Mouse (Mus musculus) megakaryocyte, adult 5-6 weeks (primary cell): ENCODE results near the gene Tmem135. TPM values are rescaled to one million over a fixed set of nuclear protein-coding genes. Genes with fewer than 3 reads are reported as not detected.
A peak's percentile ranks its signal among the peaks of the same experiment; 100 is the strongest.

Experiments
- ATAC-seq: 2 replicates; pipeline ENCODE4 v1.8.0; 2016; ENCODE audit warnings: mild to moderate bottlenecking, inconsistent platforms; ENCODE audit not compliant: poor library complexity, severe bottlenecking
- total RNA-seq, 2 experiments: library from RNA; stranded (forward) in 1 of 2; stranded (reverse) in 1 of 2; fragments of 153-499, 151-499 nt in 1 of 2; fragments of 221-1000, 200-1000 nt in 1 of 2; gene quantifications; 2 replicates each; pipeline versions ENCODE4 v1.2.3 to v1.2.4; 2015 to 2017

Gene Tmem135
- total RNA-seq (2015) (29.9 and 31.6 TPM in 2 replicates), total RNA-seq (2017) (18.7 and 26.5 TPM in 2 replicates)

DNA sequence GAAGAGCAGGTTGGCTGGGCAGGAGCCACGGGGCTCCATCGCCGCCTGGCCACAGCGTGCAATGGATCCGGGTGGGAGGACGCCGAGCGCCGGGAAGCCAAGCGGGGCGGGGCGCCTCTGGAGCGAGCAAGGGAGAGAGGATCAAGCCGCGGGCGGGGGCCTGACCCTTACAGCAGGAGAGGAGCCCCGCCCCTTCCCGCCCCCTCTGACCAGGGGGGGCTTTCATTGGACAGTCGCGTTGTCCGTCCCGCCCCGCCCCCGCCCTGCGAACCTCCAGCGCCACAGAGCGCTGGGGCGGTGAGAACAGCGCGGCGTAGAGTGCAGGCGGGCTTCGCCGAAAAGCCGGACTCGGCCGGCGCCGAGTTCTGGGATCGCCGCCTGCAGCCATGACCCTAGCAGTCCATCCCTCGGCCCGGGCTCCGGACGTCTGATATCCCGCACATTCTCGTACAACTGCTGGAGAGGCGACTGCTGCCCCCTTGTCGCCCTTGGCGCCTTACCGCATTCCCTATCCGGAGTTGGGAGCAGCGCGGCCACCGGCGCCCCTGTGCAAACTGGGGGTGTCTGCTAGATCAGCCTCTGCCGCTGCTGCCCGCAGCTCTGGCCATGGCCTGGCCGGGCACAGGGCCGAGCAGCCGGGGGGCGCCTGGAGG is at the start of gene Tmem135, which contains the start of gene Fzd4:
TSS of gene Tmem135 (minus strand) at position 142 of the 653 bp plus-strand sequence.
TSS of gene Fzd4 (plus strand) at position 275 of the 653 bp plus-strand sequence.
- ATAC-seq: peak; percentile 79

DNA sequence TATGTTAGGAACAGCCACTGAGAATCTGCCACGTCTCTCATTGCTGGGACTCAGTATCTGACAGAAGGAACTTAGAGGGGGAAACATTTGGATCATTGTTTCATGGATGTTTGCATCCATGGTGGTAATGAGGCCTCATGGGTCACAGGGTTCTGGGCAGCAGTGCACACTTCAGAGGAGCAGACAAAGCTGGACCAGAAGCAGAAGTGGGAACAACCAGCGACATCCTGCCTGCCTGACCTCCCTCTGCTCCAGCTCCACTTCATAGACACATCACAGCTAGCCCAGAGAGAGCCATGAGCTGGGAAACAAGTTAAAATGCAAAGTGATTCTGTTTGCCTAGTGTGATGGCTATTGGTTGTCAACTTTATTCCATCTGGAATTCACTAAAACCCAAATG is 46.3 kb upstream of the Tmem135 start:
- peak; percentile 66 for ATAC-seq

DNA sequence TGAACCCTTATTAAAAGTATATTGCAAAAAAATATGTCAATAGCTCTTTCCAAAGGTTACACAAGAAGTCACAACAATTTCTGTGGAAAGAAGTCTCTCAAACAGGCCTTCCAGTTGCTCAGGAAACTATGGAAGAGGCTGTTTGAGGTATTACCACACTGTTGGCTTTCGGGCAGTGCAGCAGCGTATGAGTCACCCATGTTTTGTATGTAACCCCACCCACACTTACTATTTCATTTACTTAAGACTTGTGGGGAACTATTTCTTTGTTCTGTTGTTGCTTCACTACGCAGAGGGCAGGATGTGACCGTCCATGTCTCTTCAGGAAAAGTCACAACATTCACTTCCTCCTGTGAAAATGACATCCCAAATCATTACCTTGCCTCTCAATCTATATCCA is 41.1 kb upstream of the Tmem135 start:
- ATAC-seq: peak; percentile 90

DNA sequence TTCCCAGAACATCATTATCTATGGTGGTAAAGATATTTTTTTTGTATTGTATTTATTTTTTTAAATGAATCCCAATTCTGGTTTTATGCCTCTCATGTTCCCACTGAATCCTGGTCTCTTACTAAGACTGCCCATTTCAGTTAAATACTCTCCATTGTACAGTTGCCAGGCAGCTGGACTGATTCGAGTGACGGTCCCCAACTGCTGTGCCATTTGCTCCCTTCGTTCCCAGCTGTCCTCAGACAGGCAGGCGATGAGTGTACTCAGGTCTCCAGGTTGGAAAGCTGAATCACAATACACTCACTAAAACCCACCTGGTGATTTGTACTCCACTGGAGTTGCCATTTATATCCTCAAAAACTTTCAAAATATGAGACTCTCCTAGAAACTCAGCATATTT is 38.2 kb upstream of the Tmem135 start:
- ATAC-seq: no peak

DNA sequence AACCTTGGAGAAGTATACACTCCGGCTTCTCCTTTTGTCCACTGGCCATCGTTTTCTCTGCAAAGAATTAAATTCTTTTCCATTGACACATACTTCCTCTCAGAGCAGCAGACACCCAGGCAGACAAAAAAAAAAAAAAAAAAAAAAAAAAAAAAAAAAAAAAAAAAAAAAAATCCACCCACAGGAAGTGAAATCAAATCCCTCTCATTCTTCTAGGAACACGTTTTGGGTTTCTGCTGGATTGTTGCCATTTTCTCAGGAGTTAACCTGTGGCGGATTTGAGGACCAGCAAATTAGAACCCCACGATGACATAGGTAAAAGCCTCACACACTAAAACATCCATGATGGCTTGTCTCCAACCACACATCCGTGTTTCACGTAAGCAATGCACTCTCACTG is 37.3 kb upstream of the Tmem135 start:
- ATAC-seq: peak; percentile 30

DNA sequence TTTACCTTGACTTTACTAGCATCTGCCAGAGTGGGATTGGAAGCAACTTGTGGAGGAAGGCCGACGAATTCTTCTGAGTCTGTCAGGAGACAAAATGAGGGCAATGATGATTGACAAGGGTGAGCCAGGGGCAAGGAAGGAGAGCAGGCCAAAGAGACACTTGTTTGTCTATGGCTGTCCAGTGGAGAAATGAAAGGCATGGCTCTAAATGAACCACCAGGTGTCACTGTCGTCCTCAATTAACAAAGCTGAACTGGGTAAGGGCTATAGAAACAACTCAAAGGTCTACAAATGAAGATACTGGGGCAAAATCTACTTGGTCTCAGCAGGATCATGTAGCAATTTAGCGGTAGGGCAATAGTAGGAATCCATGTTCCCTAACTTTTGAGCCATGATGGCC is 33.6 kb upstream of the Tmem135 start:
- peak; percentile 74 for ATAC-seq

DNA sequence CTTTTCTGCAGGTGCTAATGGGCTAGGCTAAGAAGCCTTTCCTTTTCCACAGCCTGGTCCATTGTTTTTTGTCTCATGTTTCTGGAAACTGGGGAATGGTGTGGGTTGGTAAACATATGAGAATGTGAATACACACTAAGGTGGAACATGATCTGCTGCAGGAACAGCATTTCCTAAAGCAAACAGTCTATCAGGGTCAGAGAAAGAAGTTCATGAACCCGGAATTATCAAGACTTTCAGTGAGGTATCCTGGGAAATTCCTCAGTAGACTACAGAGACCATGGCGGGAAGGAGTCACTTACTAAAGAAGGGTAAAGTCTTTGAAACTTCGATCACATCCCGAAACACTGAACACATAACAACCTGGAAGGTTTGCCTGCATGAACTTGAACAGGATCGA is 32.4 kb upstream of the Tmem135 start:
- no peak for ATAC-seq

DNA sequence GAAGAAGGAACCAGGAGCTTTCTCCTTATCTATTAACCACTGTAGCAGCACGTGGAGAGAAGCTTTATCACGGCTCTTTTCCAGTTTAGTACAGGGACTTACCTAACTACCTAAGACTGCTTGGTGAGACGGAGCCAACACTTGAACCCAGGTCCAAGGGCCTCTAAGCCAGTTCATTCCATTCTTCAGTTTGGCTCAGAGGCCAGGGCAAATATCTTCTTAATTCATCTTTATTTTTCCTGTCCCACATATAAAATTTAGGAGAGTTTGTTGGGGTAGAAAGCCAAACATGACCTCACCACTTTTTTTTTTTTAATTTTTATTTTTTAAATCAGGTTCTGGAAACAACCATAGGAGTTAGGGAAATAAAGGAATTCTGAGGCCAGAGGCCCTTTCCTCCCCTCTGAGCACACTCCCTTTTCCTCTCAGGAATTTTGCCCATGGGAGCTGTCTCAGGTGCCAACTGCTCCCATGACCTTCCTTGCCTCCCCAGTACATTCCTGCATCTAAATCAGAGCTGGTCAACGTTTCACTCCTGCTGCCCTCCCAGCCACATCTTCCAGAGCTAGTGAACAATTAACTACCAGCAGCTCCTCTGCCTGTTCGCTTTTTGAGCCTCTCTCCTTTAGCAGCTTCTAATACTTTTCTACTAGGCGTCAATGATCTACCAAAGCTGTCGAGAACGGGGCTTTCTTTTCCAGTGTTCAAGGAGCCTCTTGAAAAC is 30.0 kb upstream of the Tmem135 start:
- ATAC-seq: no peak

DNA sequence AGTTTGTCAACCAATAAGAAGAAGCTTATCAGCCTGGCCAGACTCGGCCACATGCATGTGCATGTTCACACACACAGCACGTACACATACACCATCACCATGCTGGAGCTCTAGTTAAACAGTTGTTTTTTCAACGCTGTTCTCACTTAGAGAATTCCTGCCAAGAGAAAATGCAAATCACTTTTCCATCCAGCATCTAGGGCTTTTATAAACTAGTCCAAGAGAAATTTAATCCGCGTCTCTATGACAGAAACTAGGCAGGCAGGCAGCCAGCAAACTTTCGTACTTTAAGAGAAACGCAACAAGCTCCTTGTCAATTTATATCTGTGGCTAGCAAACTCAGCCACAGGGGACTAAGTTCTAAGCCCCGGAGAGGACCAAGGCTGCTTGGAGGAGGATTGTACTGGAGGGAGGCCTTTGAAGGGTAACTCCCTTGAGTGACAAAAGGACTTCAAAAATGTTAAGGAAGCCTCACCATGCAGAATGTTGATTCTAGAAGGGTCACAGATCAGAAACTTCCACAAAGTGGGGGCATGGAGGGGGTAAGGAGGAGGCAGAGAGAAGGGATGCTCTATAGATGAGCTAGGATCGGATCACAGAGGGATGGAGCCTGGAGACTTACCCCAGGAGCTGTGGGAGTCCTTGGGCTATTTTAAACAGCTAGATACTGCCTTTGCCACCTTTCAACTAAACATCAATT is 29.3 kb upstream of the Tmem135 start:
- no peak for ATAC-seq

DNA sequence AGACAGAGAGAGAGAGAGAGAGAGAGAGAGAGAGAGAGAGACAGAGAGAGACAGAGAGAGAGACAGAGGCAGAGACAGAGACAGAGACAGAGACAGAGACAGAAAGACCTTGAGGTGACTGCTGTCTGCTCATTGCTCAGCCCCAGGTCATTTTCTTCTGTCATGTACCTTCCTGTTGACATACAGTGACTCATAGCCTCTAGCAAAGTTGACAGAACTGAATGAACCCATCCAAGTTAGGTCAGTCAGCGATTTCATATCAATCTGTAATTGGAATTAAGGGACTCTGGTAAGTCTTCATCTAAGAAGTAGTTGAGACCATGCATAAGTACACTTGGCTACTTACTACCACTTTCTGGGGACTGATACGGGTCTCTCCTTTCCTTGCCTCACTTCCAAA is 27.2 kb upstream of the Tmem135 start:
- ATAC-seq: no peak

DNA sequence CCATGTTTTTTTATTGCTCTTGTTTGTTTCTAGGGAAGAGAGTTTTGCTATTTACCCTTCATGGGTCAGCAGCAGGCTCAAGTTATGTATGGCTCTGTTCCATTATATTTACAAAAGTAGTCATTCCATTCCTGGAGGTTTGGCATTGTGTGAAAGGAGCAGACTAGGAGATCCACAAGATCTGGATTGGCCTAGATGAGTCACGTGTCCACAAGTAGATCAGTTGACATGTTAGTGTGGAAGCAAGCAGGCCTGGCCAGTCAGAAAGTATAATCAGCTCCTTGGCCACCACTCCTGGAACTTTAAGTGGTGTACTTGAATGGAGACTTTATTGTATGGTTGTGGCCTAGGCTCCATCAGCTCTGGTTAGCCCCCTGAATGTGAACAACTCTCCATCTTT is 25.3 kb upstream of the Tmem135 start:
- ATAC-seq: no peak

DNA sequence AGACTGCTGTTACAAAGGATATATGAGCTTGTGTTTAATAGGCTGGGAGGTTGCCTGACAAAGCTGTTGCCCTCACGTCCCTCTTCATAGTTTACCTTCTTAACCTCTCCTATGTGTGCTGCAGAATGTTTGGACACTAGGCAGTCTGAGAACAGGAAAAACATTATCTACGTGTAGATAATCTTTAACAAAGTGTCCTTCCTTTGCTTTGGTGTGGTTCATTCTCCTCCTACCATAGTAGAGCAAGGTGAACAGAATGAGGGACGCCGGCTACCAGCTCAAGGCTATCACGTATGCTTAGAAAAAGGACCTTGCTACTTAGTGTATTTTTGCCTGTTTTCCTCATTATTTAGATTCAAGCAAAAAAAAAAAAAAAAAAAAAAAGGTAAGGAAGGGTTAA is 24.8 kb upstream of the Tmem135 start:
- ATAC-seq: no peak

DNA sequence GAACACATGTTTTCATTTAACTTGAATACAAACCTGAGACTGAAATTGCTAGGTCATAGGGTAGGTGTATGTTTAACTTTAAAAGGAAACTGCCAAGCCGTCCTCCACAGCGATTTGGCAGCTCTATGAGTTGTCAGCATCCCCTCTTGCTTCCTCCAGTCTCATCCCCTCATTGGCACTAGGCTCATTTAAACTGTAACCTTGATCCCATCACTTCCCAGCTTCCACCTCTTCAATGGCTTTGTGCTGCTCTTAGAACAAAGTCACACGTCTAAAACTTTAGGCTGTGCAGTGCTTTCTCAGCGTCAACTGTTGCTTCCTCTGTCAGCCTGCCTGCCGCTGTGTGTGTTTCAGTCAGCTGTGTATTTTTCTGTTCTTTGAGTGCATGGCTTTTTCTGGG is 23.1 kb upstream of the Tmem135 start:
- no peak for ATAC-seq

DNA sequence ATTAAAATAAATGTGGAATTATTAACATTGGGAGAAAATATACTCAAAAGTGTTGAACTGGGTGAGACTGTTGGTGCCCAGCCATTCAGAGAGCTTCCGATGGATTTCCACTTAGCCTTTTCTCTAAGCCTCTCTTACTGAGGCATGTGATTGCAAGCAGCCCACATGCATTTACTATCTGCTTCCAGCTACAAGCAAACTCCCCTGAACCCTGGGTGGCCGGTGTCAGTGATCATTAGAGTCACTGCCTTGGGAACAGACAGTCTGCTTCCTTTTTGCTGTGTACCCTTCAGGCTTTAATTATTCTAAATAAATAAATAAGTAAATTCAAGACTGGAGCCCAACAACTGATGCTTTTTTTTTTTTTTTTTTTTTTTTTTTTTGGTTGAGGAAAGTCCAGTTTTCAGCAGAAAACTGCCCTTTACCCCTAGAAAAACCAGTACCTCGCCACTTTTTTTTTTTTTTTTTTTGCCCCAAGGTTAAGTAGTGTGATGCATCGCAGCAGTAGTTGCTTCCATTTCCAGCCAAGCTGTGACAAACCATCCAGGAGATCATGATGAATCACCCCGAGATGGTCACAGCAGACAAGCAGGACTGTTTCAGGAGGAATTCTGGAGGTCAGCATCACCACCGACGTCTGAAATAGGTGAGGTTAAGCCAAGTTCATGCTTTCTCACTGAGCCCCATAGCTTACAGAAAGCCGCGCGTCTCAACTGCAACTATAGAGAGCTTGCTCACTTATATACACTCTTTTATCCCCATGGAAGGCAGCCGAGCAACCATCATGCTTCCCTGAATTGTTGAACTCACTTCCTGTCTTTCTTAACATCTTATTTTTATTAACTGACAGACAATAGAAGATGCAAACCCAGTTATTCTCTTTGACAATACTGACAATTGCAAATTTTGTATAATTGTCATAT is 22.0 kb upstream of the Tmem135 start:
- ATAC-seq: no peak

DNA sequence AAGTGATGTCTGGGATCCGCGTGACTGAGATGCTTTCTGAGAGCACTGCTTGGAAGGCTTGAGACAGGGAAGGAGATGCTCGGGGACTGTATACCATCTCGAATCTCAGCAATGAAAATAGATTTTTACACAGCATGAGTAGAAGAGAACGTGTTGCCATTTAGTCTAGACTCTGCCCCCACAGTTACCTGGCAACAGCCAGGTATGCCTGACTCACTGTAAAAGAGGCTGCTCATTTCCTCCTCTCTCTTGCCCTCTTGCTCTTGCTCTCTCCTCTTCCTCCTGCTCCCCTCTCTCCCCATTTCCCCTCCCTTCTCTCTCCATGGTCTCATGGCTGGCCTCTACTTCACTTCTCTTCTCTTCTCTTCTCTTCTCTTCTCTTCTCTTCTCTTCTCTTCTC is 20.6 kb upstream of the Tmem135 start:
- ATAC-seq: no peak

DNA sequence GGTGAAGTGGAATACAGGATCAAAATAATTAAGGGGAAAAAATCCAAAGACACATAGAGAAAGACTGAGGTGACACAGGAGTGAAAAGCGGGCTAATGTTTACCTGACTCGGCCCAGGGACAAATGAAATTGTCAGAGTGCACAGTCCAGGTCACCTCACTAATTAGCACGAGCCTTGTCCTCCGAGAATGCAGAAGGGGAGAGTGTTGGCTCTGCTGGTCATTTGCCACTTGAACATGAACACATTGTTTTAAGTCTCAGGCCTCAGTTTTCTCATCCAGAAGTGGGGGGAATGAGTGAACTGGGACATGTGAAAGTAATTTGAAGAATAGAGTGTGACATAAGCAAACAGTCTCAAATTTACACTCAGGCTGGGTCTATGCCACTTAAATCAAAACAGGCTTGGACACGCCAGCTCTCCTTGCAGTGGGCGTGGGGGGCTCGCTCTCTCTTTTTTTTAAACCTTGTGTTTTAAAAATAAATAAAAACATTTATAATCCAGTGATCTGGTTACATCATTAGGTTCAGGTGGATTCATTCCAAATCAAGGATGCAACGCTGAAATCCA is 19.8 kb upstream of the Tmem135 start:
- ATAC-seq: no peak

DNA sequence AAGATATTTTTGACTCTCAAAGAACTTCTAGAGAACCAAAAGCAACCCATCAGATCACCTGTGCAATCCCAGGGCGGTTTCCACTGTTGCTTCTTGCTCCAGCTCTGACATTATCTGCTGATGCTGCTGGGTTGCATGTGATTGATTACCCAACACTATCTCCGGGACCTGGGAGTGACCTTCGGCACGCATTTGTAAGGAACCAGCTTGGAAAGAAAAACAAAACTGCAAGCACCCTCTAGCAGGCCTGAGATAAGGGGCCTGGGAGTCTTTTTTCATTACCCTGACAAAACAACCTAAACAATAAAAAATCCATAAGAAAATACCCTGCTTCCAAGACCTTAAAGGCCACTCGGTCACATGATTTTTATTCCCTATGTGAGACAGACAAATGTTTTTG is 19.2 kb upstream of the Tmem135 start:
- no peak for ATAC-seq

DNA sequence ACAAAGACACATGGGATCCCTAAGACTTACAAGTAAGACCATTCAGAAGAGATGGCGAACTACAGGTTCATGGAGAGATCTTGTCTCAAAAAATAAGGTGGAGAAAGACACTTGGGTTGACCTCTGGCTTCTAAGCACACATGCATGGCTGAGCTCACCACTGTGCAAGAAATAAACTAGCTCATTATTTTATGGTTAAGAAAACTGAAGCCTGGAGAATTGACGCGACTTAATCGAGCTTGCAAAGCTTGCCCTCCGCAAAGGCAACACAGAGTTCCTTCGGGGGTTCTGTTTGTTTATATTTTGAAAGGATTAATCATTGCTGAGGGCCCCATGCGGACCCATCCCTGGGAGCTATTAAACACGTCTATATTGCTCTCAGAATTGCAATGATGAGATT is 18.6 kb upstream of the Tmem135 start:
- no peak for ATAC-seq

DNA sequence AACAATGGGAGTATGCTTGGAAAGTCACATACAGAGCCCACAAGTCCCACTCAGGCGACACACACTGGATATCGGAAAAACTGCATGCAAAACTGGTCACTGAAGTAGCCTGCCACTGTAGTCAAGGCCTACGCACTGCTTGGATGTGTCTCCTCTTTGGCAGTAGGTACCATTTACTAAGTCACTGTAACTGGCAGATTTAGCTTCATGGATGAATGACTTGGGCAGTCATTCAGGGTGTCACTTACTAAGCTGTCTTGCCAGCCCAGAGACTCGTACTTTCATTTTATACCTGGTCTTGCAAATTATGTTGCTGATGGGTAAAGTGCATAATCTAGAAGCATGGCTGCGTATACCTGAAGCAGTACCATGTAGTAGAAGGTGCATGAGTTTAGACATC is 17.3 kb upstream of the Tmem135 start:
- ATAC-seq: no peak

DNA sequence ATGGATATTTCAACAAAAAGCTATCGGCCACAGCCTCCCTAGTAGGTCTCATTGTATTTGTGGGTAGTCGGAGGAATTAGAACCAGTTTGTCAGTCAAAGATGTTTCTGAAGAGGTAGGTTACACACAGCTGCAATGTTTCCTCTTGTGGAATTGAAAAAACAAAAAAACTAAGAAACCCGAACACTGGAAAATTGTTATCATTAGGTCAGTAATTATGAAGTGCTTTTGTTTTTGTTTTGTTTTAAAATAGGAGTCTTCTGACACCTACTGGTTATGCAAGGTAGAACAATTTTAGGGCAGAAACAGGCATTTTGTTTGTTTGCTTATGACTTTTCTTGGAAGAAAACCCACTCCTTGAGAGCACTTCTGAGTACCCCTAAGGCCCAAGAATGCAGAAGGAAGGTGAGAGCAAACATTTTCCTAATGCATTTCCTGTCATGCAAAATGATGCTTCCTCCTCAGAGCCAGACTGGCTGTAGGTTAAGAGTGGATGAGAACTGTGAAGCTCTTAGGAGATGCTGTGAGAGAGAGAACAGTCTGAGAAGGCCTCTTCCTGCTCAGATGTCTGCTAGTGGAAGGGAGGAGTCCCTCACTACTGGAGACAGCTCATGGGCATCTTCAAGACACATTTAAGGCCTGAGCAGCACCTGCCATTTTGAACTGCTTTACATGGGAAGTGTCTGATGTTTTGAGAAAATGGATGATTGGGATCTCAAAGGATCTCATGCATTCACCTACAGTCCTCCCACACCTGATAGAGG is 15.1 kb upstream of the Tmem135 start:
- peak; percentile 58 for ATAC-seq
